Mouse (Mus musculus) intestine, embryonic 15.5 days (tissue): Measurements from ENCODE around the gene Plxnd1. TPM values are rescaled to one million over a fixed set of nuclear protein-coding genes. Genes with fewer than 3 reads are reported as not detected.
A peak's percentile ranks its signal among the peaks of the same experiment; 100 is the strongest.

Source experiments
- ATAC-seq: fragments of 200-750 bp; cut with Nextera tagmentation; 2 replicates; pipeline ENCODE4 v1.8.0; 2017; ENCODE audit warnings: moderate TSS enrichment, moderate library complexity
- H3K27ac ChIP-seq: fragments of 300-500 bp; sonication (generic); 2 replicates; pipeline ENCODE4 v1.5.1; 2015; ENCODE audit warnings: mild to moderate bottlenecking, inconsistent platforms
- H3K27me3 ChIP-seq: fragments of 300-500 bp; sonication (generic); replicated peaks from 2 replicates; pipeline ENCODE4 v1.6.1; 2015; ENCODE audit warnings: inconsistent platforms
- H3K36me3 ChIP-seq: fragments of 300-500 bp; sonication (generic); 2 replicates; pipeline ENCODE4 v1.6.1; 2015; ENCODE audit warnings: inconsistent platforms
- H3K4me1 ChIP-seq: fragments of 300-500 bp; sonication (generic); replicated peaks from 2 replicates; pipeline ENCODE4 v1.6.1; 2015; ENCODE audit warnings: inconsistent platforms
- H3K4me2 ChIP-seq: fragments of 300-500 bp; sonication (generic); replicated peaks from 2 replicates; pipeline ENCODE4 v1.6.1; 2015; ENCODE audit warnings: mild to moderate bottlenecking, inconsistent platforms
- H3K4me3 ChIP-seq: fragments of 300-500 bp; sonication (generic); replicated peaks from 2 replicates; pipeline ENCODE4 v1.5.1; 2015; ENCODE audit warnings: inconsistent platforms
- H3K9ac ChIP-seq: fragments of 300-500 bp; sonication (generic); 2 replicates; pipeline ENCODE4 v1.6.1; 2015; ENCODE audit warnings: inconsistent platforms
- H3K9me3 ChIP-seq: fragments of 300-500 bp; sonication (generic); 2 replicates; pipeline ENCODE4 v1.6.1; 2016; ENCODE audit warnings: inconsistent platforms
- WGBS: fragments of 180-500 bp; shearing (Covaris S2); methylation state at CpG from one replicate; pipeline ENCODE4 v1.1.7; 2015; 5-methylcytosine and 5-hydroxymethylcytosine counted together
- polyA plus RNA-seq: library from polyadenylated mRNA; unstranded; fragments of >200 nt; fragmentation: Nextera tagmentation; extraction: Ambion mirVana; gene quantifications from 2 replicates; pipeline ENCODE4 v1.2.1, GENCODE M21; 2015

Plxnd1 gene
- polyA plus RNA-seq, 1 experiment from 2014 or later, result 28.9 TPM

DNA sequence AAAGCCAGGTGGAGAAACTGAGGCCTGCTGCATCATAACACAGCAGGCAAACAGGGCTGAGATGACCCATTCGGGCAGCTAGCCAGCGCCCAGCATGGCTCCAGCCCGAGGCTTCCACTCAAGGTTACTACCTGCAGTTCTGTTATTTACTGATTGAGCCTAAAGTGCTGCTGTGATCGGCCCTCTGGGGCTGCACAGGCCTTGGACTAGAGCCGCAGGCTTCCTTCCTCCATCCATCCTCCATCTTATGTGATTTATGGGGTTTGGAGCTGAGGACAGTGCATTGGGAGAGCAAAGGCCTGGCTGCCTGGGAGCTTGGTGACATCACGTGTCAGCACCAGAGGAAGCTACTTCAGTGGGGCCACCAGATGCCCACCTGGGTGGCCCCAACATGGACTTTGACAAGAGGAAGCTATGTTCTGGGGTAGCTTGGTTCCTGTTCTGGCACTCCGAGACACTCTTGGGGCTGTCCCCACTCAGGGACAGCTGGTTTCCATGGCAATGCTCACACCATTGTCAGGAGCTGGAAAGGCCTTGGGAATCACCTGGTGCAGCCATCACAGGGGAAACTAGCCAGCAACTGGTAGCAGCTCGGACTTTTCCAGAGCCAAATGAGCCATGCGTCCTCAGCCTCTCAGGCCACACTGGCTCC lies 7.6 kb downstream of the Plxnd1 start:
- Histone ChIP-seq H3K4me1 (peaks cover 58% of the 10 kb centered on the region), H3K36me3 (no peaks in the 10 kb centered on the region), H3K4me3 (no peak overlapping the region), H3K27me3 (peaks cover 11% of the 10 kb centered on the region), H3K4me2 (peak overlapping the region; percentile 37), H3K9me3 (no peaks in the 10 kb centered on the region), H3K27ac (peak overlapping the region; percentile 44; the same call in 1 of the 2 replicates), H3K9ac (0 out of 2 replicates have a peak overlapping the region, but pooled peaks have one; percentile 17)
- 53% methylated on average over 9 of the region's 9 CpGs for WGBS
- ATAC-seq, result no peak

DNA sequence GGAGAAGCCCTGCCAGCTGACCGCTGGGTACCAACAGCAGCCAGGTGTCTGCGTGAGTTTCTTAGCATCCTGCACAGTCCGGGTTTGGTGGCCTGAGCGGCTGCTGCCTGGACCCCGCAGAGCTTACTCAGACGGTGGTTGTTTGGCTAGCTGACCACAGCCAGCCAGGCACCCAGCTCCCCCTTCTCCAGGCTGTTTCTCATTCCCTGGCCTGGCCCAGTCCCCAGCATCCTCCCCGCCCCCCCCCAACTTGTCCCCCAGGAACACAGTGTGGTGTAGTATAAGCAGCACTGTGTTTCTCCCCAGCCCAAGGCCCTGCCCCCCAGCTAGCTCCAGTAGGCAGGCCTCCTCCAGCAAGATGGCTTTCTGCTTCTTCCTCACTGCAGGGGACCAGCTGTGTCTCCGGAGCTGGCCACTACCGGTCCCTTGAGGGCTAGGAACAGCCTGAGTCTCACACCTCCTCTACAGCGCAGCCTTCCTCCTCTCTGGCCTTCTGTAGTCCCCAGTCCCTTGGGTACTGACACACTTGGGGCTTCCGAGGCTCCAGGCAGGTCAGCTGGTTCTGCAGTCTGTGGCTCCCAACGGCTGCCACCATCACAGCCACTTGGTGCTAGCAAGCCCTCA lies 8.2 kb downstream of the Plxnd1 start:
- H3K36me3 ChIP-seq, result no peaks in the 10 kb centered on the region
- ATAC-seq, result no peak
- H3K4me2 ChIP-seq, result peak overlapping the region; percentile 37
- peak overlapping the region; percentile 17; the same call in 1 of the 2 replicates for H3K9ac ChIP-seq
- H3K4me3 ChIP-seq, result no peak overlapping the region
- peak overlapping the region; percentile 44; the same call in 1 of the 2 replicates for H3K27ac ChIP-seq
- H3K27me3 ChIP-seq, result peaks cover 5% of the 10 kb centered on the region
- H3K9me3 ChIP-seq, result no peaks in the 10 kb centered on the region
- H3K4me1 ChIP-seq, result peaks cover 52% of the 10 kb centered on the region
- 53% methylated on average over 12 of the region's 12 CpGs for WGBS

DNA sequence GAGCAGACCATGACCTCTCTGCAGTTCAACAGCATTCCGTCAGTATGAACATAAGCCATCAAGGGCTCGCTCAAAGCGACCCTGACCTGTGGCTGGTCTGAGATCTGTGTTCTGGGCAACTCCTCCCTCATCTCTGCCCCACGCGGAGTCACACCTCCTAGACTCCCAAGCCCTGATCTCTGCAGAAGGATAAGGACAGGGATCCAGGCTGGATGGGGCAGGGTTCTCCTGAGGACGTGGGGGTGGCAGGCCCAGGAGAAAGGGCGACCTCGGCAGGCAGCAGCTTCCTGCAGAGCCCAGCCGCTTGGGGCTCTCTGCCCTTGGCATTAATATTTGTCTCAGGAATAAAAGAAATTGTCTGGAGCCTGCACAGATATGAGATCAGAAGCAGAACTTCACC lies 9.2 kb downstream of the Plxnd1 start:
- Histone ChIP-seq H3K9me3 (no peaks in the 10 kb centered on the region), H3K4me3 (no peak overlapping the region), H3K4me2 (peak overlapping the region; percentile 34; the same call in 1 of the 2 replicates), H3K36me3 (no peaks in the 10 kb centered on the region), H3K27me3 (no peaks in the 10 kb centered on the region), H3K4me1 (peaks cover 45% of the 10 kb centered on the region), H3K9ac (0 out of 2 replicates have a peak overlapping the region, but pooled peaks have one; percentile 17), H3K27ac (no peak overlapping the region)
- WGBS, result 39% methylated on average over 9 of the region's 9 CpGs
- no peak for ATAC-seq

- no peaks in the 10 kb centered on the region for H3K27me3 ChIP-seq
- no peak overlapping the region for H3K27ac ChIP-seq
- no peaks in the 10 kb centered on the region for H3K36me3 ChIP-seq
- peaks cover 50% of the 10 kb centered on the region for H3K4me1 ChIP-seq
- no peak overlapping the region for H3K4me2 ChIP-seq
- no peak for ATAC-seq
- H3K9ac ChIP-seq, result no peak overlapping the region
- WGBS, result 62% methylated on average over 7 of the region's 7 CpGs
- H3K9me3 ChIP-seq, result no peaks in the 10 kb centered on the region
- H3K4me3 ChIP-seq, result no peak overlapping the region
These were observed 10.2 kb downstream of the Plxnd1 start for GRCm38 (mm10) chr6:115984580-115984979.

GRCm38 (mm10) chr6:115983306-115984038 lies 11.3 kb downstream of the Plxnd1 start:
- no peaks in the 10 kb centered on the region for H3K9me3 ChIP-seq
- H3K27ac ChIP-seq, result peak overlapping the region; percentile 71
- no peak for ATAC-seq
- no peak overlapping the region for H3K4me3 ChIP-seq
- H3K4me1 ChIP-seq, result peaks cover 53% of the 10 kb centered on the region
- peak overlapping the region; percentile 24; the same call in 1 of the 2 replicates for H3K4me2 ChIP-seq
- WGBS, result 47% methylated on average over 12 of the region's 12 CpGs
- H3K36me3 ChIP-seq, result no peaks in the 10 kb centered on the region
- no peak overlapping the region for H3K9ac ChIP-seq
- H3K27me3 ChIP-seq, result no peaks in the 10 kb centered on the region

DNA sequence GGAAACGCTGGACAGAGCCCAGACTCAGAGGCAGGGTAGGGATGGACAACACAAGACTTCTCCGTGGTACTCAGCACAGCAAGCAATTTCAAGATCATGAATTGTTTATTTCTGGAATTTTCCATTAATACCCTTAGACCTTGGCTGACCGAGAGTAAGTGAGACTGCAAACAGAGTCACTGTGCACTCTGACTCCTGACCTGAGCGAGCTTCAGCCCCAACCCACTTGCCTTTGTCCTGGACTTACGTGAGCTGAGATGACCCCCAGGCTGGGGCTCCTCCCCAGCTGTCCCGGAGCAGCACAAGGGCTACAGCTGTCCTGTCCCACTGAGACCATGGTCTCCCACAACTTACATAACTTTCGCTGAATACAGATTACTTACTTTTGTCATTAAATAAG lies 11.9 kb downstream of the Plxnd1 start:
- Histone ChIP-seq H3K36me3 (no peaks in the 10 kb centered on the region), H3K9me3 (no peaks in the 10 kb centered on the region), H3K4me2 (0 out of 2 replicates have a peak overlapping the region, but pooled peaks have one; percentile 24), H3K4me1 (peaks cover 52% of the 10 kb centered on the region), H3K9ac (no peak overlapping the region), H3K27ac (peak overlapping the region; percentile 71), H3K27me3 (no peaks in the 10 kb centered on the region), H3K4me3 (no peak overlapping the region)
- WGBS, result 47% methylated on average over 7 of the region's 7 CpGs
- ATAC-seq, result no peak

DNA sequence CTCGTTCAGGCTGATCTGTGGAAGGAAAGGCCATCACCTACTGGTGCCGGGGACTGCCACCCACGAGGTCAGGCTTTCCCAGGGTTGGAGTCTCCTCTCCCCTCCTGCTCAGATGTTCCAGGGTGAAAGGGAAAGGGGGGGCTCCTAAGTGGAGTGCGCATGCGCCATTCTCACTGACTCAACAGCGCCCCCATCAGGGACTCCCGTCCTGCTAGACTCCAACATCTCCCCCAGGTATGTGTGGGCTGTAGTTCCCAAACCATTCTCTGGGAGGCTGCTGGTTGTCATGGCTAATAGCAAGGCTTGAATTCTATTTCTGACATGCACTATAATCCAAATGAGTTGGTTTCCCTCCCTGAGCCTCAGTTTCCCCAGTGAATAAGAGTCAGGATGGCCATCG lies 16.2 kb downstream of the Plxnd1 start:
- Histone ChIP-seq H3K9me3 (no peaks in the 10 kb centered on the region), H3K4me1 (peaks cover 14% of the 10 kb centered on the region; the same call in 1 of the 2 replicates), H3K36me3 (0 out of 2 replicates have a peak, but pooled peaks cover 5% of the 10 kb centered on the region), H3K4me3 (no peak overlapping the region), H3K27ac (no peak overlapping the region), H3K4me2 (no peak overlapping the region), H3K9ac (no peak overlapping the region), H3K27me3 (no peaks in the 10 kb centered on the region)
- 67% methylated on average over 8 of the region's 8 CpGs for WGBS
- ATAC-seq, result no peak

DNA sequence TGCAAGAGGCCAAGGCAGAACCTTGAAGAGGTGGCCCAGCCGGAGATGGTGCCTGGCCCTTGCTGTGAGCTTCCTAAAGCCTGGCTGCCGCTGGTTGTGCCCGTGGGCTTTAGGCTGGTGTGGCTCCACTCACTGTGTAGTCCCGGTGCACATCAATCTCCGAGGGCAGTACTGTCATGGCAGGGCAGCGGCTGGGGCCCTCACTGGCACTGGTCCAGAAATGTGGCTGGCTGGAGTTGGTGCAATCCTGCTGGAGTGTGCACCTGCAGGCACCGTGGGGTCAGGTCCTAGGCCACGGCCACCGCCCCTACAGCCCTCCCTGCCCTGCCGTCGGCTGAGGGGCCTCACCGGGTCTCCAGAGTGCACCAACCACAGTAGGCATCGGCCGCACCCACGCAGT lies 17.0 kb downstream of the Plxnd1 start:
- Histone ChIP-seq H3K4me1 (peaks cover 16% of the 10 kb centered on the region), H3K9me3 (no peaks in the 10 kb centered on the region), H3K36me3 (0 out of 2 replicates have a peak, but pooled peaks cover 5% of the 10 kb centered on the region), H3K4me2 (no peak overlapping the region), H3K4me3 (no peak overlapping the region), H3K9ac (no peak overlapping the region), H3K27me3 (no peaks in the 10 kb centered on the region), H3K27ac (no peak overlapping the region)
- WGBS, result 82% methylated on average over 15 of the region's 15 CpGs
- no peak for ATAC-seq

DNA sequence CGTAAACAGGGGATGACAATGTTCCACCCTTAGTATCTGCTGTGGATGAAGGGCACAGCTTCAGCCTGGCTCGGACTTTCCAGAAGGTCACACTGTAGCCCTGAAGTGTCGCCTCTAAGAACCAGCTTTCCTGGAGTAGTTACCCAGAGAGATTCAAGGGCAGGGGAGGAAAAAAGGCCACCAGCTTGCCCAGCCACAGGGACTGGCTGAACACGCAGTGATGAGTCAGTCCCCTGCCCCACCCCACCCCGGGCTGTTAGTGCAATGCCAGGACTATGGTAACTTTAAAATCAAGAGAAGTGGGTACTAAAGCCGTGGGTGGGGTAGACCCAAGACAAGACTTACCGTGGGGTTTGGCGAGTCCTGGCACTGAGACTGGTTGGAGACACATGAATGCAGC lies 19.2 kb downstream of the Plxnd1 start:
- H3K4me1 ChIP-seq, result peaks cover 32% of the 10 kb centered on the region
- no peak overlapping the region for H3K4me3 ChIP-seq
- no peaks in the 10 kb centered on the region for H3K9me3 ChIP-seq
- H3K4me2 ChIP-seq, result no peak overlapping the region
- no peaks in the 10 kb centered on the region for H3K27me3 ChIP-seq
- H3K36me3 ChIP-seq, result 0 out of 2 replicates have a peak, but pooled peaks cover 5% of the 10 kb centered on the region
- no peak overlapping the region for H3K9ac ChIP-seq
- ATAC-seq, result no peak
- 83% methylated on average over 8 of the region's 8 CpGs for WGBS
- H3K27ac ChIP-seq, result no peak overlapping the region

DNA sequence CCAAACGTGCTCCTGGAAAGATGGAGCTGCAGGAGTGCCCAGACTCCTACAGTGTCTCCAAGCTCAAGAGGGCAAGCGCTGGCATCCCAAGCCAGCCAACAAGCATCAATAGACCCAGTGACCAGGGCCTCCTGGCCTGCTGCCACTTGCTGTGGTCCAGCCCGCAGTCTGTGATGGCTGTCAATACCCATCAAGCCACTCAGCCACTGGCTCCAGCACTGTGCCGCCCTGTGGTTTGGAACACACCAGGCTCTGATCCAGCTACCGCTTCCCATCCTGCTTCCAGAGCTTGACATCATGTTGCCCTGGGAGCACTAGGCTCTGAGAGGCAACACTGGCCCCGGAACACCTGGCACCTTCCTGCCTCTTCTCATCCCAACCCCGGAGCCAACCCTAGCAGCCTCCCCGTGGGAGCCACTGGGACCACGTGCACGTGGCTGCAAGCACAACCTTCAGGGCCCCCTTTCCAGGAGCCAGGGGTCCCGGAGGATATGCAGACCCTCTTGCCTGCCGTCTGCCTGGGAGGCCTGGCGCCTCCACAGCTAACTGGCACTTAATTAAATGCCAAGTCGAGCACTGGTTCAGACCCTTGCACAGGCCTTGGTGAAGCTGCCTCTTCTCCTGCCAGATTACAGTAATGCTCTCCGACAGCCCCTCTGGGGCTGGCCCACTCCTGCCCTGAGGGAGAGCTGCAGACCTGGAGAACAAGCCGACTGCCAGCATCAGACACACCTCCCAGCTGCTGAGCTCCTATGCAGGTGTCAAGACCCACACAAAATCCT lies 20.7 kb downstream of the Plxnd1 start:
- Histone ChIP-seq H3K4me2 (no peak overlapping the region), H3K27ac (peak overlapping the region; percentile 40), H3K36me3 (0 out of 2 replicates have a peak, but pooled peaks cover 5% of the 10 kb centered on the region), H3K9ac (no peak overlapping the region), H3K4me3 (no peak overlapping the region), H3K9me3 (no peaks in the 10 kb centered on the region), H3K27me3 (no peaks in the 10 kb centered on the region), H3K4me1 (peaks cover 28% of the 10 kb centered on the region)
- ATAC-seq, result no peak
- WGBS, result 78% methylated on average over 16 of the region's 16 CpGs

GRCm38 (mm10) chr6:115973139-115973875 lies 21.5 kb downstream of the Plxnd1 start:
- WGBS, result 89% methylated on average over 15 of the region's 15 CpGs
- H3K36me3 ChIP-seq, result 0 out of 2 replicates have a peak, but pooled peaks cover 5% of the 10 kb centered on the region

More at GRCm38 (mm10) chr6:115973139-115973875, 21.5 kb downstream of the Plxnd1 start:
- Histone ChIP-seq H3K27me3 (no peaks in the 10 kb centered on the region), H3K9me3 (no peaks in the 10 kb centered on the region), H3K4me3 (no peak overlapping the region), H3K9ac (no peak overlapping the region), H3K4me1 (peaks cover 25% of the 10 kb centered on the region), H3K27ac (no peak overlapping the region), H3K4me2 (no peak overlapping the region)
- ATAC-seq, result no peak
